Comparison of ENCODE assay signal across 8 mouse cellular contexts in the genomic region with DNA sequence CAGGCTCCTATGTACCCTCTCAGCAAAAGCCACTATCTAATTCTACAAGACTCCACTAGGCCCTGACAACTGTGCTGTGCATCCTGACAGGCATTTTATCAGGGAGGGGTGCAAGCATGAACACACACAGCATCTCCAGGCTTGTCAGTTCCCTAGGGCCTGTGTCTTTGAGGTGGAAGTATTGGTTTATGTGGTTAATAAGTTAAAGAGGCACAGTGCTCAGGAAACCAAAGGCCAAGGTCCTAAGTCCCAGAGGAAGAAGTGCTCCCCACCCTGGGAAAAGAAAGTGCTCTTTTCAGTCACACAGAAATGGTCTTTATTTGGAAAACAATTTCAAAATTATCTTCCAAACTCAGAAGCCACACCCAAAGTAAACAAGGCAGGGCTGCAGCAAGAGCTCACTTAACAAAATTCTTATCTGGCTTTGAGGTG. TPM values are rescaled to one million over a fixed set of nuclear protein-coding genes. Genes with fewer than 3 reads are reported as not detected.
A peak's percentile ranks its signal among the peaks of the same experiment; 100 is the strongest.
DNase-seq lines count a peak whose midpoint lies in the region; ATAC-seq lines count a peak whose summit lies in the region.

No protein-coding gene starts in this region.

- no peaks in the 10 kb centered on the region for H3K9me3 ChIP-seq in neural tube, embryonic 11.5 days (ENCODE audit: control insufficient read depth, low read length)
- no peaks in the 10 kb centered on the region for H3K9me3 ChIP-seq in hindbrain, embryonic 13.5 days
- H3K9me3 ChIP-seq in liver, embryonic 12.5 days (replicated peaks): no peaks in the 10 kb centered on the region

- peak overlapping the region; percentile 81; the same call in 1 of the 2 replicates for H3K4me2 ChIP-seq in neural tube, embryonic 11.5 days (ENCODE audit: low read depth)
- H3K4me2 ChIP-seq in hindbrain, embryonic 13.5 days: peak overlapping the region; percentile 91
- peak overlapping the region; percentile 87 for H3K4me2 ChIP-seq in liver, embryonic 12.5 days

- no peak overlapping the region for H3K27ac ChIP-seq in neural tube, embryonic 11.5 days (ENCODE audit: low read depth, low read length)
- H3K27ac ChIP-seq in hindbrain, embryonic 13.5 days: no peak overlapping the region
- H3K27ac ChIP-seq in liver, embryonic 12.5 days: peak overlapping the region; percentile 98

- H3K9ac ChIP-seq in neural tube, embryonic 11.5 days (ENCODE audit: low read length): no peak overlapping the region
- peak overlapping the region; percentile 29; the same call in 1 of the 2 replicates for H3K9ac ChIP-seq in hindbrain, embryonic 13.5 days
- peak overlapping the region; percentile 90 for H3K9ac ChIP-seq in liver, embryonic 12.5 days

- peaks cover 2% of the 10 kb centered on the region; the same call in 1 of the 2 replicates for H3K4me1 ChIP-seq in neural tube, embryonic 11.5 days (ENCODE audit: control insufficient read depth, insufficient read depth, low read length)
- H3K4me1 ChIP-seq in hindbrain, embryonic 13.5 days (replicated peaks): peaks cover 27% of the 10 kb centered on the region
- H3K4me1 ChIP-seq in liver, embryonic 12.5 days: peaks cover 33% of the 10 kb centered on the region

- no peak for DNase-seq in neural tube, embryonic 11.5 days (ENCODE audit: low spot score)
- DNase-seq in neural tube, embryonic 10.5 days (ENCODE audit: extremely low spot score, low spot score): no peak
- DNase-seq in yolk sac, embryonic 10.5 days (ENCODE audit: low spot score): peak; percentile 75
- no peak for DNase-seq in adrenal gland, postnatal 36 days
- DNase-seq in frontal cortex, adult 2 months (ENCODE audit: extremely low spot score in 1 of 2, low spot score in 1 of 2): no peak
- no peak for DNase-seq in lung, postnatal 10 days

- no peaks in the 10 kb centered on the region for H3K36me3 ChIP-seq in neural tube, embryonic 11.5 days (ENCODE audit: control insufficient read depth, insufficient read depth, low read length)
- peaks cover 6% of the 10 kb centered on the region for H3K36me3 ChIP-seq in hindbrain, embryonic 13.5 days
- peaks cover 13% of the 10 kb centered on the region for H3K36me3 ChIP-seq in liver, embryonic 12.5 days

- H3K27me3 ChIP-seq in neural tube, embryonic 11.5 days (ENCODE audit: control insufficient read depth, insufficient read depth, low read length): no peaks in the 10 kb centered on the region
- peaks cover 18% of the 10 kb centered on the region for H3K27me3 ChIP-seq in hindbrain, embryonic 13.5 days
- H3K27me3 ChIP-seq in liver, embryonic 12.5 days (replicated peaks): peaks cover 8% of the 10 kb centered on the region

- no peak for ATAC-seq in neural tube, embryonic 11.5 days (ENCODE audit: insufficient read depth, low FRiP score, low TSS enrichment)
- ATAC-seq in hindbrain, embryonic 13.5 days (ENCODE audit: low FRiP score): no peak
- ATAC-seq in liver, embryonic 12.5 days: peak; percentile 68

- no peak overlapping the region for H3K4me3 ChIP-seq in neural tube, embryonic 11.5 days (ENCODE audit: low read depth, low read length)
- H3K4me3 ChIP-seq in hindbrain, embryonic 13.5 days: peak overlapping the region; percentile 80
- H3K4me3 ChIP-seq in liver, embryonic 12.5 days: peak overlapping the region; percentile 78

RNA-seq across cellular contexts. Expression of a gene that starts 1.5 kb away (rescaled TPM):
- 16.2 and 19.0 TPM in 2 replicates for polyA plus RNA-seq in neural tube, embryonic 11.5 days (2014; fragmentation: Nextera tagmentation; extraction: Ambion mirVana)
- polyA plus RNA-seq in hindbrain, embryonic 13.5 days (2015; fragmentation: Nextera tagmentation; extraction: Ambion mirVana): 18.6 and 20.1 TPM in 2 replicates
- polyA plus RNA-seq in liver, embryonic 12.5 days (2016; fragmentation: Nextera tagmentation; extraction: Ambion mirVana): 34.2 and 34.6 TPM in 2 replicates
- 10 to 100 TPM; 22.7 to 39.8 TPM for total RNA-seq in adrenal gland, postnatal 36 days (2021)
- 23.5 and 26.0 TPM in 2 replicates for polyA plus RNA-seq in frontal cortex, adult 2 months (2012; rRNA removed)

RNA-seq across cellular contexts. Expression of a gene that starts 8.7 kb away (rescaled TPM):
- polyA plus RNA-seq in neural tube, embryonic 11.5 days (2014; fragmentation: Nextera tagmentation; extraction: Ambion mirVana): 32.9 and 34.5 TPM in 2 replicates
- polyA plus RNA-seq in hindbrain, embryonic 13.5 days (2015; fragmentation: Nextera tagmentation; extraction: Ambion mirVana): 49.7 and 51.7 TPM in 2 replicates
- polyA plus RNA-seq in liver, embryonic 12.5 days (2016; fragmentation: Nextera tagmentation; extraction: Ambion mirVana): 61.1 and 64.8 TPM in 2 replicates
- 100 to 1,000 TPM in 1 of 2 experiments, 10 to 100 TPM in 1; 97.1 to 102 TPM for total RNA-seq in adrenal gland, postnatal 36 days (2021)
- polyA plus RNA-seq in frontal cortex, adult 2 months (2012; rRNA removed): 125 and 142 TPM in 2 replicates

RNA-seq across cellular contexts. Expression of a gene that starts 17.2 kb away (rescaled TPM):
- 0.24 TPM in 1 of 2 replicates, not detected in the other for polyA plus RNA-seq in neural tube, embryonic 11.5 days (2014; fragmentation: Nextera tagmentation; extraction: Ambion mirVana)
- 0.17 and 0.25 TPM in 2 replicates for polyA plus RNA-seq in hindbrain, embryonic 13.5 days (2015; fragmentation: Nextera tagmentation; extraction: Ambion mirVana)
- polyA plus RNA-seq in liver, embryonic 12.5 days (2016; fragmentation: Nextera tagmentation; extraction: Ambion mirVana): 5.3 and 5.4 TPM in 2 replicates
- total RNA-seq in adrenal gland, postnatal 36 days (2021): 1 to 10 TPM; 4.1 to 4.3 TPM
- polyA plus RNA-seq in frontal cortex, adult 2 months (2012; rRNA removed): 0.06 and 0.16 TPM in 2 replicates

RNA-seq across cellular contexts. Expression of a gene that starts 37.5 kb away (rescaled TPM):
- 82.3 and 88.8 TPM in 2 replicates for polyA plus RNA-seq in neural tube, embryonic 11.5 days (2014; fragmentation: Nextera tagmentation; extraction: Ambion mirVana)
- polyA plus RNA-seq in hindbrain, embryonic 13.5 days (2015; fragmentation: Nextera tagmentation; extraction: Ambion mirVana): 71.3 and 74.4 TPM in 2 replicates
- 97.7 and 108 TPM in 2 replicates for polyA plus RNA-seq in liver, embryonic 12.5 days (2016; fragmentation: Nextera tagmentation; extraction: Ambion mirVana)
- 10 to 100 TPM; 47.7 to 57.9 TPM for total RNA-seq in adrenal gland, postnatal 36 days (2021)
- polyA plus RNA-seq in frontal cortex, adult 2 months (2012; rRNA removed): 29.0 and 31.4 TPM in 2 replicates

RNA-seq across cellular contexts. Expression of a gene that starts 37.8 kb away (rescaled TPM):
- 45.2 and 49.6 TPM in 2 replicates for polyA plus RNA-seq in neural tube, embryonic 11.5 days (2014; fragmentation: Nextera tagmentation; extraction: Ambion mirVana)
- 72.8 and 80.0 TPM in 2 replicates for polyA plus RNA-seq in hindbrain, embryonic 13.5 days (2015; fragmentation: Nextera tagmentation; extraction: Ambion mirVana)
- 37.5 and 40.0 TPM in 2 replicates for polyA plus RNA-seq in liver, embryonic 12.5 days (2016; fragmentation: Nextera tagmentation; extraction: Ambion mirVana)
- total RNA-seq in adrenal gland, postnatal 36 days (2021): 10 to 100 TPM; 31.2 to 34.7 TPM
- 69.1 and 78.1 TPM in 2 replicates for polyA plus RNA-seq in frontal cortex, adult 2 months (2012; rRNA removed)
